Mouse (Mus musculus): ENCODE data around the gene Shf. TPM values are rescaled to one million over a fixed set of nuclear protein-coding genes. Genes with fewer than 3 reads are reported as not detected.
"Not testable (repeated sequence)": the region's sequence is repeated elsewhere in the genome, so short reads cannot be mapped to it uniquely, and the experiment has no call there.

Shf gene
- 3.7 and 6.0 TPM in 2 replicates for polyA plus RNA-seq (2011; ENCODE audit: insufficient read depth, insufficient read length, low read depth, missing spikeins)

DNA sequence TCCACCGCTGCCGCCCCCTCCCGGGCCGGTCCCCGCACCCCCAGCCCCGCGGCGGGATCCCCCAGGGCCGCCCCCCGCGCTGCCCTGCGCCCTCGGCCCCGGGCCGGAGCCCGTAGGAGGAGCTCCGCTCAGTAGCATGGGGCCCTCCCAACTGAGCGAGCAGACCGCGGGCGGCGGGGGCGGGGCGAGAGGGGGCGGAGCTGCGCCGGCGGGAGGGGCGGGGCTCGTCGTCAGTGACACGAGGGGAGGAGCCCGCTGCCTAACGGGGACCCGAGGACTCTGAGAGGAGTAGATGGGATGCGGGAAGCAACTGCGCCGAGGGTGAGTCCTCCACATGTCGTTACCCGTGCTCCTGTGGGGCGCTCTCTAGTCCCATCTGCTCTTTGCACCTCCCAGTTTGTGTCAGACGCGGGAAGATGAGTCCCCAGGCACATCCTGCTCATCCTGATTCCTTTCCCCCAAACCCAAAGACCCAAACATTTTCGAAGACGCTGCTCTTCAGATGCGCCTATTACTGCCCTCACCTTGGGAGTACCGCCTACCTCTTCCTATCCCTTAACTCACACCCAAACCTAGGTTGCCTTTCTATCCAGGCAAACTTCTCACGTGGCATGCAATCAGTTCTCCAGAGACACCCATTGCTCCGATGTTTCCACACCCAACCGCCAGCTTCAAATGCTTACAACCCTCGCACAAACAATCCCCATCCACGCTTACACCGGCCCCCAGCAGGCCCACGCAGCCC lies at the start of gene Shf:
Gene Shf (minus strand): TSS at position 168 of the 745 bp plus-strand sequence.
- no peak within 1 kb of the TSS; the same call in 1 of the 2 replicates for H3K27ac ChIP-seq (ENCODE audit: insufficient read depth, low read length)
- no peaks in the 10 kb centered on the region for H3K27me3 ChIP-seq (ENCODE audit: control insufficient read depth, insufficient read depth, low read length, poor library complexity, severe bottlenecking)
- H3K4me3 ChIP-seq (ENCODE audit: low read depth, low read length): peak within 1 kb of the TSS; percentile 87
- no peaks in the 10 kb centered on the region for H3K9me3 ChIP-seq (replicated peaks; ENCODE audit: control insufficient read depth, insufficient read depth, low read length, poor library complexity, severe bottlenecking)
- no peaks in the 10 kb centered on the region for H3K4me1 ChIP-seq (ENCODE audit: control insufficient read depth, insufficient read depth, low read length)
- peak; percentile 28 for TF ChIP-seq POLR2A (IDR thresholded peaks at IDR 0.05; ENCODE audit: insufficient read depth, low read length)
- no peak for TF ChIP-seq EP300 (IDR thresholded peaks at IDR 0.05; ENCODE audit: insufficient read depth, low read depth, low read length)
- no peak for TF ChIP-seq CTCF (IDR thresholded peaks at IDR 0.05; ENCODE audit: low read depth, low read length)
- H3K9ac ChIP-seq (ENCODE audit: low read depth, poor library complexity, severe bottlenecking): peak within 1 kb of the TSS; percentile 93
- no peaks in the 10 kb centered on the region for H3K36me3 ChIP-seq (ENCODE audit: control insufficient read depth, insufficient read depth, low read length, poor library complexity, severe bottlenecking)

- TF ChIP-seq EP300 (IDR thresholded peaks at IDR 0.05; ENCODE audit: insufficient read depth, low read depth, low read length) (no peak), POLR2A (IDR thresholded peaks at IDR 0.05; ENCODE audit: insufficient read depth, low read length) (no peak), CTCF (IDR thresholded peaks at IDR 0.05; ENCODE audit: low read depth, low read length) (no peak)
- H3K27me3 ChIP-seq (ENCODE audit: control insufficient read depth, insufficient read depth, low read length, poor library complexity, severe bottlenecking): no peaks in the 10 kb centered on the region
- H3K9ac ChIP-seq (ENCODE audit: low read depth, poor library complexity, severe bottlenecking): no peak overlapping the region
- no peaks in the 10 kb centered on the region for H3K36me3 ChIP-seq (ENCODE audit: control insufficient read depth, insufficient read depth, low read length, poor library complexity, severe bottlenecking)
- no peaks in the 10 kb centered on the region for H3K4me1 ChIP-seq (ENCODE audit: control insufficient read depth, insufficient read depth, low read length)
- no peak overlapping the region for H3K27ac ChIP-seq (ENCODE audit: insufficient read depth, low read length)
- H3K9me3 ChIP-seq (replicated peaks; ENCODE audit: control insufficient read depth, insufficient read depth, low read length, poor library complexity, severe bottlenecking): no peaks in the 10 kb centered on the region
- no peak overlapping the region for H3K4me3 ChIP-seq (ENCODE audit: low read depth, low read length)
Measured at GRCm38 (mm10) chr2:122408928-122409327, 40.0 kb upstream of the Shf start.

DNA sequence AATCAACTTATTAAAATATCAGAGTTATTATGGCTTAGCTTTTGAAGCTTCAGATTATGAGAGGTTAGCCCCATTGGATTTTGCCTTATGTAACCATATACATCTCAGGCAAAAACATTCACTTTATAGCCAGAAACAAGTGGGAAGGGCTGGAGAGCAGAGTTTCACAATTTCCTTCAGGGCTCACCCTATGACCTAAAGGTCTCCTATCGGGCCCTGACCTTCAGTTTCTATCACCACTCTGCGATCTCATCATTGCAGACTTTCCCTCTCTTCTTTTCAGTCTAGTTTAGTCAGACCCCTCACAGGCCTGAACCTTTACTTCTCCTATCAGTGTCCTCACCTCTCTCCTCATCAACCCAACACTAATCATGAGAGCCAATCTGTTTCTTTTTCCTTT lies 38.6 kb upstream of the Shf start:
- H3K4me1 ChIP-seq (ENCODE audit: control insufficient read depth, insufficient read depth, low read length): no peaks in the 10 kb centered on the region
- H3K9ac ChIP-seq (ENCODE audit: low read depth, poor library complexity, severe bottlenecking): no peak overlapping the region
- H3K27ac ChIP-seq (ENCODE audit: insufficient read depth, low read length): no peak overlapping the region
- H3K4me3 ChIP-seq (ENCODE audit: low read depth, low read length): no peak overlapping the region
- no peaks in the 10 kb centered on the region for H3K27me3 ChIP-seq (ENCODE audit: control insufficient read depth, insufficient read depth, low read length, poor library complexity, severe bottlenecking)
- TF ChIP-seq EP300 (IDR thresholded peaks at IDR 0.05; ENCODE audit: insufficient read depth, low read depth, low read length): no peak
- TF ChIP-seq CTCF (IDR thresholded peaks at IDR 0.05; ENCODE audit: low read depth, low read length): no peak
- no peak for TF ChIP-seq POLR2A (IDR thresholded peaks at IDR 0.05; ENCODE audit: insufficient read depth, low read length)
- no peaks in the 10 kb centered on the region for H3K9me3 ChIP-seq (replicated peaks; ENCODE audit: control insufficient read depth, insufficient read depth, low read length, poor library complexity, severe bottlenecking)
- no peaks in the 10 kb centered on the region for H3K36me3 ChIP-seq (ENCODE audit: control insufficient read depth, insufficient read depth, low read length, poor library complexity, severe bottlenecking)

GRCm38 (mm10) chr2:122396150-122396549 lies 27.2 kb upstream of the Shf start:
- H3K9me3 ChIP-seq (replicated peaks; ENCODE audit: control insufficient read depth, insufficient read depth, low read length, poor library complexity, severe bottlenecking): no peaks in the 10 kb centered on the region
- no peak overlapping the region for H3K9ac ChIP-seq (ENCODE audit: low read depth, poor library complexity, severe bottlenecking)
- no peak for TF ChIP-seq POLR2A (IDR thresholded peaks at IDR 0.05; ENCODE audit: insufficient read depth, low read length)
- no peak for TF ChIP-seq CTCF (IDR thresholded peaks at IDR 0.05; ENCODE audit: low read depth, low read length)
- no peak for TF ChIP-seq EP300 (IDR thresholded peaks at IDR 0.05; ENCODE audit: insufficient read depth, low read depth, low read length)
- H3K27ac ChIP-seq (ENCODE audit: insufficient read depth, low read length): no peak overlapping the region
- no peaks in the 10 kb centered on the region for H3K4me1 ChIP-seq (ENCODE audit: control insufficient read depth, insufficient read depth, low read length)
- H3K36me3 ChIP-seq (ENCODE audit: control insufficient read depth, insufficient read depth, low read length, poor library complexity, severe bottlenecking): no peaks in the 10 kb centered on the region
- no peak overlapping the region for H3K4me3 ChIP-seq (ENCODE audit: low read depth, low read length)
- H3K27me3 ChIP-seq (ENCODE audit: control insufficient read depth, insufficient read depth, low read length, poor library complexity, severe bottlenecking): no peaks in the 10 kb centered on the region

- not testable (repeated sequence) for H3K9ac ChIP-seq (ENCODE audit: low read depth, poor library complexity, severe bottlenecking); H3K27ac ChIP-seq (ENCODE audit: insufficient read depth, low read length); H3K9me3 ChIP-seq (replicated peaks; ENCODE audit: control insufficient read depth, insufficient read depth, low read length, poor library complexity, severe bottlenecking); H3K27me3 ChIP-seq (ENCODE audit: control insufficient read depth, insufficient read depth, low read length, poor library complexity, severe bottlenecking); H3K4me3 ChIP-seq (ENCODE audit: low read depth, low read length); H3K36me3 ChIP-seq (ENCODE audit: control insufficient read depth, insufficient read depth, low read length, poor library complexity, severe bottlenecking); H3K4me1 ChIP-seq (ENCODE audit: control insufficient read depth, insufficient read depth, low read length)
Measured at GRCm38 (mm10) chr2:122387135-122387534, 18.2 kb upstream of the Shf start.

DNA sequence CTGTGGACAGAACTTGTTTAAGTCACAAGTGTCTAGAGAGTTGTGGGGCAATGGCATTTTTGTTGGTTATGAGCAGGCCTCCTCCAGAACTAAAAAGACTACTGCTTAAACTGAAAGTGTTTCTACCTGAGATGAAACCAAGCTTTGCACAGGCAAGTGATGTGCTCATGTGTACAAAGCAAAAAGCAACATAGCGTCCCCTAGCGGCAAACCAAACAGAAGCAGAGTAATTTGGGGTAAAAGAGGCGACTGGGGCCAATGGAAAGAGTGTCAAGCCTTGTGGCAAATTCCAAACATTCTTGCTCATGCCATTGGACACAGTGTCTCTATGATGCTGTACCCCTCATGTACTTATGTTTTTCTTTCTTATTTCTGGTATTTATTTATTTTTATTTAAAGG lies 16.1 kb upstream of the Shf start:
- H3K27me3 ChIP-seq (ENCODE audit: control insufficient read depth, insufficient read depth, low read length, poor library complexity, severe bottlenecking): no peaks in the 10 kb centered on the region
- no peaks in the 10 kb centered on the region for H3K4me1 ChIP-seq (ENCODE audit: control insufficient read depth, insufficient read depth, low read length)
- no peak overlapping the region for H3K4me3 ChIP-seq (ENCODE audit: low read depth, low read length)
- no peaks in the 10 kb centered on the region; the same call in 1 of the 2 replicates for H3K9me3 ChIP-seq (replicated peaks; ENCODE audit: control insufficient read depth, insufficient read depth, low read length, poor library complexity, severe bottlenecking)
- TF ChIP-seq CTCF (IDR thresholded peaks at IDR 0.05; ENCODE audit: low read depth, low read length) (no peak), EP300 (IDR thresholded peaks at IDR 0.05; ENCODE audit: insufficient read depth, low read depth, low read length) (no peak), POLR2A (IDR thresholded peaks at IDR 0.05; ENCODE audit: insufficient read depth, low read length) (no peak)
- no peaks in the 10 kb centered on the region for H3K36me3 ChIP-seq (ENCODE audit: control insufficient read depth, insufficient read depth, low read length, poor library complexity, severe bottlenecking)
- H3K9ac ChIP-seq (ENCODE audit: low read depth, poor library complexity, severe bottlenecking): no peak overlapping the region
- H3K27ac ChIP-seq (ENCODE audit: insufficient read depth, low read length): no peak overlapping the region
